Mouse (Mus musculus): ENCODE data around the gene Ctnnd2.

The Ctnnd2 gene

DNA sequence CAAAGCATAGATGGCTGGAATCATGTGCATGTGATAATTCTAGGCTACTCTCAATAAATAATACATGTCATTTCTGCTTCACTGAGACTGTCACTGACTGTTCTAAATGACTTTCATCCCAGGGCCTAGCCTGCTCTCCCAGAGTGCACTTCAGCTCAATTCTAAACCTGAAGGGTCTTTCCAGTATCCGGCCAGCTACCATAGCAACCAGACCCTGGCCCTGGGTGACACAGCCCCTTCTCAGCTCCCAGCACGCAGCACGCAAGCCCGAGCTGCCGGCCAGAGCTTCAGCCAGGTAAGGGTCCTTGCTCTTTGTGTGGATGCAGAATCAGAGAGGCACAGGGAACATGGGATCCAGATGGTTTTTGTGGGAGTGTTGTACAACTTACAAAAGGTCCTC is 462.1 kb downstream of the Ctnnd2 start:
- in situ Hi-C loops (cut with MboI; ENCODE audit: low sequenced_read_pairs): no loop called here

DNA sequence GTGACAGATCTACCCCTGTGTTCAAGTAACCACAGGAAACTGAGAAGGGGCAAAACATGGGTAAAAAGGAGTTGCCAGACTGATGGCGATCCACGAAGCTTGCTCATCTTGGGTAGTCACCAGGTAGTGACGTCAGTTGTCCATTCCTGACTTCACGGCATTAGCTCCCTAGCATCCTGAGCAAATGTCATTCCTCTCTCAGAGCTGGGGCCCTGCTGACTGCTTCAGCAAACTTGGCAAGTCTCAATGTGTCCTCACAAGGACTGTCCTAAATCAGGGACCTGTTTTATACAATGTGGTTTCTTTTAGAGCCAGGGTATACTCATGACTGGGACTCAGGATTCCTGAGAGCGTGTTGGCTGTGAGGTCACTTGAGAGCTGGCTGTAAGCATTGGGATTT is 468.3 kb downstream of the Ctnnd2 start:
- in situ Hi-C loops (cut with MboI; ENCODE audit: low sequenced_read_pairs): no loop called here

DNA sequence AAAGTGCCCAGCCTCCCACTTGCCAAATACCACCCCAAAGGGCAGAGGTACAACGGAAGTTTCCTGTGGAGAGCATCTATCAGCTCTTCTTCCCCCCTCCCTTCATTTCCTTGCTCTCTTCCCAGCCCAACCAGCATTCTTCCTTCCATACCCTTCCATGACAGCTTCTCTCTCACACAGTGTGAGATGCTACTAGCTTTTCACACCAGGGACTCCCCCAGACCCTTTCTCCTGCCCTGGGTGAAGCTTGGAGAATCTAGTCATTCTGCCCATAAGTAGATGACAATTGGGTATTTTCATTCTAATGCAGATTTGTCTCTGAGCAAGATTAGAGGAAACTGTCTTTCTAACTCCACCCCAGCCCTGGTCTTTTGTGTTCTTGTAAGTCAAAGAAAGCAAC is 473.3 kb downstream of the Ctnnd2 start:
- in situ Hi-C loops (cut with MboI; ENCODE audit: low sequenced_read_pairs): no loop called here

DNA sequence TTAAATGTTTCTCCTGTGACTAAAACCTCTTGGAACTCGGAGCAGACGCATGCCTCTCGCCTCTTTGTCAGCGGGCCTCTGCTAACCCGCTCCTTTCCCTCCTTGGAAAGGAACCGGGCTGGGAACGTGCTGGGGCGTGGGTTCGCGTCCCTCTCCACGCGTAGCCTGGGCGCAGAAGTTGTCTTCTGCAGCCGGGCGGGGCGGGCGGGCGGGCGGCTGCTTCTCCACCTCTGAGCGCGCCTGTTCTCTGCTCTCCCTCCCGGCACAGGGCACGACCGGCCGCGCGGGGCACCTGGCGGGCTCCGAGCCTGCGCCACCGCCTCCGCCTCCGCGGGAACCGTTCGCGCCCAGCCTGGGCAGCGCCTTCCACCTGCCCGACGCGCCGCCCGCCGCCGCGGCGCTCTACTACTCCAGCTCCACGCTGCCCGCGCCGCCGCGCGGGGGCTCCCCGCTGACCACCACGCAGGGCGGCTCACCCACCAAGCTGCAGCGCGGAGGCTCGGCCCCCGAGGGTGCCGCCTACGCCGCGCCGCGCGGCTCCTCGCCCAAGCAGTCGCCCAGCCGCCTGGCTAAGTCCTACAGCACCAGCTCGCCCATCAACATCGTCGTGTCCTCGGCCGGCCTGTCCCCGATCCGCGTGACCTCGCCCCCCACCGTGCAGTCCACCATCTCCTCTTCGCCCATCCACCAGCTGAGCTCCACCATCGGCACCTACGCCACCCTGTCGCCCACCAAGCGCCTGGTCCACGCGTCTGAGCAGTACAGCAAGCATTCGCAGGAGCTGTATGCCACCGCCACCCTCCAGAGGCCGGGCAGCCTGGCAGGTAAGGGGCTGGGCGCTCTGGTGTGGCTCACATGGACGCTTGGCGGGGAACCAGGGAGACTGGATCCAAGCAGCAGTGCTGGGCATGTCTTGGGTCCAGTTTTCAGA is 474.4 kb downstream of the Ctnnd2 start:
- in situ Hi-C loops (cut with MboI; ENCODE audit: low sequenced_read_pairs): no loop called here

DNA sequence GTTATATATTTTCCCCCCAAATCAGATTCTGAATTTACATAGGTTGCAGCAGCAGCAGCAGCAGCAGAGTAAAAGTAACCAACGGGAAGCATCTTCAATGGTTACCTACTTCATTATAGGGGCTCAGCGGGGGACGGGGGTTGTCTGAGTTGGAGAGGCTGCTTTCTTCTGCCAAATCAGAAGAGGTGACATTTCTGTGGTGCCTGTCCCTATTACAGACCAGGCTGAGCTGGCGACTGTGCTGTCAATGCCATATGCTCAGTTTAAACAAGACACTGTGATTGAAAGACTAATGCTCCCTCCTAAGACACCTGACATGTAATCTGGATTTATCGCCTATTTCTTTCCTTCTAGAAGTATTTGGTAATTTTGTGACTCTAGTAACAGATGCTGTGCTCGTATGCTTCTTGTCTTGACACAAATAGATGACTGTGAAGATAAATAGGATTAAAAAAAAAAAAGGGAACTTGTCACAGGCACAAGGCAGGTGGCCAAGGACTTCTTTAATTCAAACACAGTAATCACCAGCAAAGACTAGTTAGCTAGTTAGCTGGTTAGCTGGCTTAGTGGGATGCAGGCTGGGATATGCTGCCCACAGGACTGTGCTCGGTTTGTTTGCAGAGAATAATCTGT is 475.4 kb downstream of the Ctnnd2 start:
- in situ Hi-C loops (cut with MboI; ENCODE audit: low sequenced_read_pairs): no loop called here

DNA sequence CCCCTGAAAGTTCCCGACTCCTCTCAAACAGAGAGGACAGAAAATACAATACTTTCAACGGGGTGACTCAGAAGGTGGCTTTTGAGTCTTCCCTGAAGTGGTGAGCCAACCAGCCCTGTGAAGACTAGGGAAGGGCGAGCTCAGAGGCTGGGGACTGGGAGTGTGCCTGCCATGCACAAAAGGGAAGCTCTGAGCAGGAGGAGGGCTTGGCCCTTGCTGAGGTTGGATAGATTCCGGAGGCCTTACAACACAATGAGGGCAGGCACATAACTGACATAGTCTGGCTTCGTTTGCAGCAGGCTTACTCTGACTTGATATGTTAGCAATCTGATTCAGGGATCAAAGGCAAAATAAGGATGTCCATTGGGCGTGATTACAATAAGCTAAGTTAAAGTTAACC is 477.6 kb downstream of the Ctnnd2 start:
- in situ Hi-C loops (cut with MboI; ENCODE audit: low sequenced_read_pairs): no loop called here

DNA sequence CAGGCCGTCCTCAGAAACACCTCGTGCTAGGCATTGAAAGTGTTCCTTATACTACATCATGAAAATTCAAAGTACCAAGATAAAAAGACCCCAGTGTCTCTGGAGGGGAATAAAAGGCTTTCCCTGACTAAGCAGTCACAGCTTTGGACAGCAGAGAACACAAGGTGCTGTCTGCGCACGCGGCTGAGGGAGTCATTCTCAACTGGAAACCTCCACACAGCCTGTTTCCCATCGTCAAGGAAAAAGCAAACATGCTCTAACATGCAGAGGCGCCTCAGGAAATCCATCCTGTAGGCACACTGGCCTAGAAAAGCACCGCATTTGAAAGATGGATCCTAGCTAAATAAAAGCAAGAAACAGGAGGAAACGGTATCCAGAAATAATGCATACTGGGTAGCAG is 483.0 kb downstream of the Ctnnd2 start:
- in situ Hi-C loops (cut with MboI; ENCODE audit: low sequenced_read_pairs): no loop called here

DNA sequence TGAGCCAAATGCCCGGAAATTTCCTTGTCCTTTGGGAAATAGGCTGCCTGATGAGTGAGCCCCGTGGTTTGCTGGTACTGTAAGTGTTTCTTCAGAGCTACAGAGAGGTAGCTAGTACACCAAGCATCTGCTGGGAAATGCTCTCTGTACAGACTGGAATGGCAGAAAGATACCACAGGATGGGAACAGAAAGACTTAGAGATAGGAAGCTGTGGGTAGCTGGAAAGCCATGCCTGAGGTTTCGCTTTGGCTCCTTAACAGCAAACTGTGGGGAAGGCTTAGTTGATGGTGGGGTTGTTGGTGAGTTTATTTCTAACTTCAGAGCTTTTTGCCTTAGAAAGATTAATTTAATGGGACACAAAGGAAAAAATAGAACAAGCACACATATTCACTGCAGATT is 485.2 kb downstream of the Ctnnd2 start:
- in situ Hi-C loops (cut with MboI; ENCODE audit: low sequenced_read_pairs): no loop called here

DNA sequence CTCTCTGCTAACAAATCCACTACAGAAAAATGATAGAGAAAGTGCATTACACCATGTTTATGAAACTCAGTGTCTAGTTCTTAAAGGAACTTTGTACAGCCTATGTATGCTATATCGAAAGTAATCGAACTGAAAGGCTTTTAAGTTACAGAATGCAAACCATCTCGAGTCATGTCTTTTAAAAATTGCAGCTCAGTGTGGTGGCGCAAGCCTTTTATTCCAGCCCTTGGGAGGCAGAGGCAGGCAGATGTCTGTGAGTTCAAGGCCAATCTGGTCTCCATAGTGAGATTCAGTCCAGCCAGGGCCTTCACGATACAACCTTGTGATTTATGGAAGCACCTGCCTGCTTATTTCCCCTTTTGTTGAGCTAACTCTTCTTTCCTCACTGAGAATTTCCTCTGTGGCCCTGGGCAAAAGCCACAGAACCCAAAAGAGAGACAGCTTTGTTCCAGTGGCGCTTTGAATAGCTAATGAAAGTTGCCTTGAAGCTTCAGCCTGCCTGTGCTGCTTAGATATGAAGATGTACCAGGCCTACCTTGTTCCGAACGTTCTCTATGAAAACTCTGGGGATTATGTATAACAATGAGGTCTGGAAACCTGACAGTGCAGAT is 488.3 kb downstream of the Ctnnd2 start:
- in situ Hi-C loops (cut with MboI; ENCODE audit: low sequenced_read_pairs): no loop called here

DNA sequence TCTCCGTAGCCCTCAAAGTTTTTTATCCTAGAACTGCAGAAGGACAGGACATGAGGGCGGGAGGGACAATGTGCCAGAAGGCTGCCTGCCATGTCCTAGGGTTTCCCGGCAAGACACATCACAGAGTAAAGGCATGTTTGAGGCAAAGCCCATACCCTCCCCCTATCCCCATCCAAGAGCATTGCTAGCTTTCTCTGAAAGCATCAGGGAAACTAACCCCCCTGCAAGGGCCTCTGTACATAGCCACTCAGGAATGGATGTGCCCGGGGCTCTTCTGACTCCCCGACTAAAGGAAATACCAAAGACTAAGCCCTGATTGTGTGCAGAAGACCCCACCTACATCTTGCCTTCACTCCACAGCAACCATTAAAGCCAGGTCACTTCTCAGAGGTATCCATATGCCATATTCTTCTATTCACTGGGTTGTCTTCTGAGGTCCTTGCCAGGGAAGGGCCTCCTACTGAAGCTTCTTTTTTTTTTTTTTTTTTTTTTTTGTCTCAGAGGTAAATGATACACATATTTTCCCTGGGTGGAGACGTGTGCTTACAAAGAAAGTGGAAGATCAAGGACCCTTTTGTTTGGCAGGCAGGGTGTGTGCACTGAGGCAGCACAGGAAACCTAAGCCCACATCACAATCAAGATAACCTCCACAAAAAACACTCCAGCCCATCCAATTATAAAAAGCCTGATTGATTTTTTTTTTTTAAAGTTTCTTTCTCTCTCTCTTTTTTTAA is 489.5 kb downstream of the Ctnnd2 start:
- in situ Hi-C loops (cut with MboI; ENCODE audit: low sequenced_read_pairs): no loop called here

DNA sequence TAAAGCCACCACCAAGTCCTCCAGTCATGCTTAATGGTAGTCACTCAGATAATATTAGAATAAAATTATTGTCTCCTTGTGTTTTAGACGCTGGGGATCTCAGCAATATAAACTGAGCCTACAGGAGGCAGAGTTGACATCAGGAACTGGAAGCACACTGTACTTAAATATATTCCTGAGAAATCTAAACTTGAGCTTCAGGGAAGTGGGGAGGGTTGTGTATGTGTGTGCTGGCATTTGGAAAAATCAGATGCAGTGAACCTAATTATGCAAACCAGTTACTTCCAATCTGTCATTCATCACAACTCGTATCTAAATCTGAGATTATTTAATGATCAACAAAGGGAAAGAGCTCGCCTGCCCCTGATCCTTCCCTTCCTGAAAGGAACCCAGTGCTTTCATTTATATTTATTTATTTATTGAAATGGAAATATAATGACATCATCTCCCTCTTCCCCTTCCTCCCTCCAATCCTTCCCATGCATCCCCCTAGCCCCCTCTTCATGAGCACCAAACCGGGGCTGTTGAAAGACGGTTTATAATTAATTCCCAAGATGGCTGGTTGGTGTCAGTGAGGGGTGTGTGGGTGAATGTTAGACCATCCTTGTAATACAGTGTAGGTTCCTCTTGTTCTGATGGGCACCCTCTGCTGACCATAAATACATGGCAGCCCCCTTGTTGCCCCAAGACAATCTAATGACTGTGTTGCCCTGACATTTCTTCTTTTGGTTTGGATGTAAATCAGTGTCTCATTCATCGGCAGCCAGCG is 495.6 kb downstream of the Ctnnd2 start:
- in situ Hi-C loops (cut with MboI; ENCODE audit: low sequenced_read_pairs): no loop called here

DNA sequence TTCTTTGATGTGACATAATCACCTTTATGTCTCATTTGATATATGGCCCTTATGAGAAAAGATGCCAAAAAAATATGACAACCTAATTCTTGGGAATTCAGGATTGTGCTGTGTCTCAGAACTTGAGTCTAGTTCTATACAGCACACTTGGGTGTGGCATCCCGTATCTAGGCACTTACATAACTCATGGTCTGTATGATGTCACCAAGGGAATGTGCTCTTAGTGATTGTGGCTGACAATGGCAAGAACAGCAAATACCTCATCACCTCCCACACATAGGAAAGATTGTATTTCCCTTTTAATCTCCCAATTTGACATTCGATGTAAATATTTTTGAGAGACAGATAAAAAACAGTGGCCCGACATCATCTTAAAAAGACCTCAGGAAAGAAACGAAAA is 509.5 kb downstream of the Ctnnd2 start:
- in situ Hi-C loops (cut with MboI; ENCODE audit: low sequenced_read_pairs): no loop called here

DNA sequence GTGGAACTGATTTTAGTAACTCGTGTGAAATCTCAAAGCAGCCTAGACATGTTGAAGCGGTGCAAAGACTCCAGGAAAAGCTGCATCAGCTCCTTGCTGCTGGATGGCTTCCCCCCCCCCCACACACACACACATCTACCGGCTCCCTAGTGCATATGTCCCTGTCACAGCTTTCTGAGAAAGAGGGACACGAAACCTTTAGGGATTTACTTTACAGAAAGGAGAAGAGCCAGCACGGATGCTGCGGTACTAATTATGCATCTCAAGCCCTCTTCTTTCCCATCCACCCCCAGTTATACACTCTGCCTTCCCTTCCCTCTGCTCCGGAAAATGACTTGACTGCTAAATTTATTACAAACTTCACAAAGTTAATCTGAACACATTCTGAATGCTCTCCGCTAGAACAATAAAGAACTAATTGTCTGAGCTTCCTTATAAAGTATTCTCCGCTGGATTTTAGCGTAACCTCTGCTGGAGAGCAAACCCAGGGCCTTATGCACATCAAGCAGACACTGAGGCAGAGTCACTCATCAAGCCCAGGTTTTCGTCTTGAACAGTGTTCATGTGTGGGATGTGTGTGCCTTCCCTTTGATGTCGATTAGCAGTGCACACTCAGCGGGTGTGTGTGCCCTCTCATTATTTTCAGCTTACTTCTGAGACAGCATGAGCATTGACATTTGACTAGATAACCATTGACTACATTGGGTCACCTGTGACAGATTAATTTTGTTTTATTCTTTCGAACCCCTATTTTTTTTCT is 510.1 kb downstream of the Ctnnd2 start:
- in situ Hi-C loops (cut with MboI; ENCODE audit: low sequenced_read_pairs): no loop called here

DNA sequence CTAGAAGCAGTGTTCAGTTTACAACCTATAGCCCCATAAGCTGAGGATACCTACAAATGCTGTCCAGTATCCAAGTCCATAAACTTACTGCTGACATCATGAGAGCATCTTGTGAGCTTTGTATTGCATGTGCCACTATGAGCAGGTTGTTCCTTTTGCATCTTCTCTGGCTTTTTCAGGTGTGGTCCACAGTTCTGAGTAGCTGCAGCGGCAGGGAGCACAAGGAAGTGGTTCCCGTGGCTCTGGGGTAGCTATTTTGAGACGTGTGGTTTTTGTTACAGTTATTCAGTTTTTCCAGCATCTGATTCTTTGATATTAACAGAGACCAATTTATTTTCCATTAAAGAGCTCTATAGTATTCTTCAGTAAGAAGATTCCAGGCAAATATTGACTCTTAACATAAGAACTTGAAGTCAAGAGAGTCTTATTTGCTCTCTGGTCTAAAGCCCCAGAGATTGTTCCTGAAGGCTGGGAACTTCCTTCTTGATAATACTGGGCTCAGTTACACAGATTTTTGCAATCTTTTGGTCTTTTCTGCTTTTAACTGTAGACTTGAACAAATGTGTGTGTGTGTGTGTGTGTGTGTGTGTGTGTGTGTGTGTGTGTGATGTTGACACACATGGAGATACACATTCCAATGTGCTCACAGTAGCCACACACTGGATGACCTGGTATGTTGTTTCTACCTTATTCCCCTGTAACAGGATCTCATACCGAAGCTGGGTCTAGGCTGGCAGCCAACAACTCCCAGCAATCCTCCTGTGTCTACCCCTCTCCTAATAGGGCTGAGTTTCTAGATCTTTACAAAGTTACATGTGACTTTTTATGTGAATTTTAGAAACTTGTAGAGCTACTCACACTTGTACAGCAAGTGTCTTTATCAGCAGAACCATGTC is 514.1 kb downstream of the Ctnnd2 start:
- in situ Hi-C loops (cut with MboI; ENCODE audit: low sequenced_read_pairs): no loop called here

DNA sequence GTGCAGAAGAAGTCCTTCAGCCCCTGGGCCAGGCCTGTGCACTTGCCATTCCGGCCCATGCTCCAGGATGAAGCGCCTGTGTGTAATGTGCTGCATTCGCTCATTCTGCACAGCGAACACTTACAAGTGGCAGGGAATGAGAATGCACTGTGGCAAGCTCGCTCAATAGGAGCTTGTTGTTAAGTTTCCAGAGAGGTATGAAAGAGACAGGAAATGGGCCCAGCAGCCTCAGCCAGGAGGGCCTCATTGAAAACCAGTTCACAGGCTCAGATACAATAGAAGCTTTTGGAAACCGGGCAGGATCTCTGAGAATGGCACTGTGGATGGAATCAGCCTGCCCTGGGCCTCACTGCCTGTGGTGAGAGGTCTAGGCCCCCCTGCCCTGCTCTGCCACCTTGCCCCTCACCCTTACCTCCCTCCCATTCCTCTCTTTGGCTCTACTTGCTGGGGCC is 521.4 kb downstream of the Ctnnd2 start:
- in situ Hi-C loops (cut with MboI; ENCODE audit: low sequenced_read_pairs): no loop called here

DNA sequence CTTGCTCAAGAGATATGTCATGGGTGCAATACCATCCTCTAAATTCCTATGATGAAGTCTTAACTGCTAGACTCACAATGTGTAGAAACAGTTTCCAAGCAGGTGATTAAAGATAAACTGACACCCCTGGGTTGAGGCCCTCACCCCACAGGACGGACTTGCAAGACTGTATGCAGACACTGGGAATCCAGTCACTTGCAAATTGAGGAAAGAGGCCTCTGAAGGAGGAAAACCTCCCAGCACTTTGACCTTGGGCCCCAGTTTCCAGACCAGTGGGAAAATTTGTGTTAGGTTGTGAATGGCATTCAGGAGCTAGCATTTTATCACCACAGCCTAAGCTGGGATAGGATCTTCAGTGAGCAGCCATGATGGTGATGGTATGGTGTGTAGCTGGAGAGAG is 521.9 kb downstream of the Ctnnd2 start:
- in situ Hi-C loops (cut with MboI; ENCODE audit: low sequenced_read_pairs): no loop called here

DNA sequence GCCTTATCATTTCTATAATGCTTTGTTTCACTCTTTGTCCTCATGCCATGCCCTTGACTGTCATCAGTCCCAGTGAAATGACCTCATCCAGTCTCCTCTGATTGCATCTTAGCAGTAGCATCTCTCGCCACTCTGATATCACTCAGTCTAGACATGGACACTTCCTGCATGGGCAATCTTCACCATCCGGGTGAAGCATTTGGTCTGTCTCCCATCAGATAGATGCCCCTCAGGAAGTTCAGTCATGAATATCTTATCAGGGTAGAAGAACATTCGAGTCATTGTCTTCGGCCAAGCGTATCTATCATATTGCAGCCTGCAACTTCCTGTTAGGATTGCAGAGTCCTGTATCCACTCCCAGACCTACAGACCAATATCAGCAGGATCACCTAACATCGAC is 523.5 kb downstream of the Ctnnd2 start:
- in situ Hi-C loops (cut with MboI; ENCODE audit: low sequenced_read_pairs): no loop called here

DNA sequence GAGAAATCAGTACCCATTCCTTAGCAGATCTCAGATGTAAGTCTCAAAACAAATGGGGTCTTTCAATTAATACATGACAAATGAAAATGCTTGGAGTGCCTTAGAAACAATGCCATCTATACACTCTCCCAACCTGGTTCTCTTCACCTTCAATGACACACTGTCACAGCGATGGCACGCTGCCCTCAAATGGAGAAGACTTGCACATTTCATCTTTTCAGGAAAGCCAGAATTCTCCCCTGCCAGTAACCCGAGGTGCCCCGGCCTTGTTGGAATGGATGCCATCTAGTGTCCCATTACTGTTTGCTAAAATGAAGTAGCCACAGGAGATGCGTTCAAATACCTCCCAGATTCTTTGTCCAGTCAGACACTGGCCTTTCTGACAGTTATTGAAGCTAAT is 525.0 kb downstream of the Ctnnd2 start:
- in situ Hi-C loops (cut with MboI; ENCODE audit: low sequenced_read_pairs): no loop called here

DNA sequence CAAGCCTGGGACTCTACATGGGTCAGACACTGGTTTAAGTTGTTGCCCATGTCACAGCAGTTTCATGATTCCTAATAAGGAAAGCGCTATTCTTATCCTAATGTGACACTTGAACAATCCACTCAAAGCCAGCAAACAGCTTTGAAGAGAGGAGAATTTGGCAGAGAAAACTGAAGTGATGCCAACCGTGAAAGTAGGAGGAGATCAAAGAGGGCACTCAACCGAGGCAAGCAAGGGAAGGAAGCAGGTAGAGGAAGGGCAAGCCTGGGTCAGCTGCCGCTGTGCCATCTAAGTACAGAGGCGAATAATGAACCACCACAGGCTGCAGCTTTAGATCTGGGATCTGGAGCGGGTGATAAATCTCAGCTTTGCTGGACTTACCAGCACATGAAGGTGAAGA is 528.4 kb downstream of the Ctnnd2 start:
- in situ Hi-C loops (cut with MboI; ENCODE audit: low sequenced_read_pairs): no loop called here
